ENCODE assay signal across 9 mouse cellular contexts in genomic region chr7:34226086-34226485, GRCm38 (mm10). TPM values are rescaled to one million over a fixed set of nuclear protein-coding genes. Genes with fewer than 3 reads are reported as not detected.
A peak's percentile ranks its signal among the peaks of the same experiment; 100 is the strongest.
DNase-seq lines count a peak whose midpoint lies in the region; ATAC-seq and TF ChIP-seq lines count a peak whose summit lies in the region.
"Had no signal": no experiment of that assay in that cellular context is flagged by ENCODE, and none has a peak within 500 bp of the region (broad histone marks: within the 10 kb centered on the region; RNA-seq: fewer than 3 reads in every experiment).

No protein-coding gene starts in this region.

- no peaks in the 10 kb centered on the region for H3K27me3 ChIP-seq in heart, embryonic 16.5 days (ENCODE audit: control insufficient read depth, insufficient read depth, low read length)
- no peaks in the 10 kb centered on the region for H3K27me3 ChIP-seq in ES-Bruce4 (ENCODE audit: control insufficient read depth, insufficient read depth, low read length, poor library complexity, severe bottlenecking)
- H3K27me3 ChIP-seq in forebrain, embryonic 12.5 days, result no peaks in the 10 kb centered on the region

- no peak for TF ChIP-seq CTCF in ES-Bruce4 (IDR thresholded peaks at IDR 0.05; ENCODE audit: low read depth, low read length)
- no peak for TF ChIP-seq CTCF in bone marrow, adult 2 months (IDR thresholded peaks at IDR 0.05; ENCODE audit: control insufficient read depth, insufficient read depth, low read length)

- peaks cover 66% of the 10 kb centered on the region for H3K36me3 ChIP-seq in heart, embryonic 16.5 days (ENCODE audit: control insufficient read depth, insufficient read depth)
- H3K36me3 ChIP-seq in ES-Bruce4 (ENCODE audit: control insufficient read depth, insufficient read depth, low read length, poor library complexity, severe bottlenecking), result peaks cover 49% of the 10 kb centered on the region
- peaks cover 68% of the 10 kb centered on the region for H3K36me3 ChIP-seq in forebrain, embryonic 12.5 days (replicated peaks)

- TF ChIP-seq POLR2A in ES-Bruce4 (IDR thresholded peaks at IDR 0.05; ENCODE audit: insufficient read depth, low read length), result no peak
- no peak for TF ChIP-seq POLR2A in bone marrow, adult 2 months (IDR thresholded peaks at IDR 0.05; ENCODE audit: borderline replicate concordance, control insufficient read depth, low read depth, low read length)

- peak overlapping the region; percentile 30 for H3K9ac ChIP-seq in heart, embryonic 16.5 days (ENCODE audit: low read length)
- no peak overlapping the region for H3K9ac ChIP-seq in ES-Bruce4 (ENCODE audit: low read depth, poor library complexity, severe bottlenecking)
- H3K9ac ChIP-seq in forebrain, embryonic 12.5 days, result no peak overlapping the region

- H3K27ac ChIP-seq in heart, embryonic 16.5 days (ENCODE audit: low read length), result peak overlapping the region; percentile 21; the same call in 1 of the 2 replicates
- H3K27ac ChIP-seq in ES-Bruce4 (ENCODE audit: insufficient read depth, low read length), result no peak overlapping the region
- H3K27ac ChIP-seq in bone marrow, adult 2 months (ENCODE audit: control insufficient read depth, insufficient read depth, low read depth, low read length, poor library complexity), result no peak overlapping the region
- H3K27ac ChIP-seq in forebrain, embryonic 12.5 days, result no peak overlapping the region

- peak overlapping the region; percentile 35 for H3K4me3 ChIP-seq in heart, embryonic 16.5 days (ENCODE audit: low read length)
- H3K4me3 ChIP-seq in ES-Bruce4 (ENCODE audit: low read depth, low read length), result peak overlapping the region; percentile 17; the same call in 1 of the 2 replicates
- peak overlapping the region; percentile 47 for H3K4me3 ChIP-seq in bone marrow, adult 2 months (replicated peaks; ENCODE audit: control insufficient read depth, low read depth, low read length)
- no peak overlapping the region for H3K4me3 ChIP-seq in forebrain, embryonic 12.5 days (replicated peaks)

- WGBS in heart, embryonic 16.5 days, result 36% methylated on average over 8 of the region's 8 CpGs
- 56% methylated on average over 8 of the region's 8 CpGs for WGBS in bone marrow, adult 2 months
- 92% methylated on average over 8 of the region's 8 CpGs for WGBS in forebrain, embryonic 12.5 days

- ATAC-seq in heart, embryonic 16.5 days (replicated peaks; ENCODE audit: extremely low read depth, insufficient read depth, low FRiP score), result no peak
- ATAC-seq in forebrain, embryonic 12.5 days (ENCODE audit: low FRiP score), result no peak

- no peak for TF ChIP-seq EP300 in ES-Bruce4 (IDR thresholded peaks at IDR 0.05; ENCODE audit: insufficient read depth, low read depth, low read length)

- peaks cover 43% of the 10 kb centered on the region for H3K4me1 ChIP-seq in heart, embryonic 16.5 days (ENCODE audit: control insufficient read depth, insufficient read depth, low read length)
- peaks cover 2% of the 10 kb centered on the region for H3K4me1 ChIP-seq in ES-Bruce4 (ENCODE audit: control insufficient read depth, insufficient read depth, low read length)
- H3K4me1 ChIP-seq in bone marrow, adult 2 months (ENCODE audit: control insufficient read depth, insufficient read depth, low read length), result peaks cover 3% of the 10 kb centered on the region; the same call in 1 of the 2 replicates
- peaks cover 20% of the 10 kb centered on the region for H3K4me1 ChIP-seq in forebrain, embryonic 12.5 days

- H3K4me2 ChIP-seq in heart, embryonic 16.5 days (ENCODE audit: low read depth, low read length), result peak overlapping the region; percentile 50
- H3K4me2 ChIP-seq in forebrain, embryonic 12.5 days, result no peak overlapping the region

- H3K9me3 ChIP-seq in heart, embryonic 16.5 days (replicated peaks; ENCODE audit: control insufficient read depth, low read length), result 0 out of 2 replicates have a peak, but pooled peaks cover 2% of the 10 kb centered on the region
- H3K9me3 ChIP-seq in ES-Bruce4 (replicated peaks; ENCODE audit: control insufficient read depth, insufficient read depth, low read length, poor library complexity, severe bottlenecking), result no peaks in the 10 kb centered on the region
- H3K9me3 ChIP-seq in forebrain, embryonic 12.5 days, result no peaks in the 10 kb centered on the region

- no peak for DNase-seq in heart, adult 11 months
- peak; percentile 32 for DNase-seq in liver
- DNase-seq in adrenal gland, postnatal 36 days, result no peak
- no peak for DNase-seq in adrenal gland, adult 8-10 months

RNA-seq across cellular contexts. Expression of gene Gpi1, which starts 4.0 kb away (rescaled TPM):
- polyA plus RNA-seq in heart, embryonic 16.5 days (2015; fragmentation: Nextera tagmentation; extraction: Ambion mirVana), result 694 and 810 TPM in 2 replicates
- polyA plus RNA-seq in ES-Bruce4 (2011; ENCODE audit: insufficient read depth, insufficient read length, low read depth, missing spikeins), result 655 and 670 TPM in 2 replicates
- polyA plus RNA-seq in bone marrow, adult 2 months (2011; ENCODE audit: insufficient read depth, insufficient read length, low replicate concordance, missing spikeins), result 155 and 306 TPM in 2 replicates
- 100 to 1,000 TPM; 373 to 429 TPM for total RNA-seq in adrenal gland, postnatal 36 days (2021)
- polyA plus RNA-seq in forebrain, embryonic 12.5 days (2016; fragmentation: Nextera tagmentation; extraction: Ambion mirVana), result 260 and 266 TPM in 2 replicates
- 100 to 1,000 TPM; 226 to 338 (median 277) TPM for total RNA-seq in adrenal gland, adult 8-10 months (2022)

RNA-seq across cellular contexts. Expression of gene Gm6096, which starts 24.8 kb away (rescaled TPM):
- 0.42 and 0.52 TPM in 2 replicates for polyA plus RNA-seq in heart, embryonic 16.5 days (2015; fragmentation: Nextera tagmentation; extraction: Ambion mirVana)
- polyA plus RNA-seq in ES-Bruce4 (2011; ENCODE audit: insufficient read depth, insufficient read length, low read depth, missing spikeins), result not detected in 2 replicates
- polyA plus RNA-seq in bone marrow, adult 2 months (2011; ENCODE audit: insufficient read depth, insufficient read length, low replicate concordance, missing spikeins), result not detected in 2 replicates
- total RNA-seq in adrenal gland, postnatal 36 days (2021), result not detected
- not detected in 2 replicates for polyA plus RNA-seq in forebrain, embryonic 12.5 days (2016; fragmentation: Nextera tagmentation; extraction: Ambion mirVana)
- not detected for total RNA-seq in adrenal gland, adult 8-10 months (2022)
- total RNA-seq: neutrophil, adult 5-6 weeks had no signal

RNA-seq across cellular contexts. Expression of gene Pdcd2l, which starts 29.6 kb away (rescaled TPM):
- 59.3 and 59.5 TPM in 2 replicates for polyA plus RNA-seq in heart, embryonic 16.5 days (2015; fragmentation: Nextera tagmentation; extraction: Ambion mirVana)
- 37.5 and 38.0 TPM in 2 replicates for polyA plus RNA-seq in ES-Bruce4 (2011; ENCODE audit: insufficient read depth, insufficient read length, low read depth, missing spikeins)
- 7.5 and 17.9 TPM in 2 replicates for polyA plus RNA-seq in bone marrow, adult 2 months (2011; ENCODE audit: insufficient read depth, insufficient read length, low replicate concordance, missing spikeins)
- total RNA-seq in adrenal gland, postnatal 36 days (2021), result 10 to 100 TPM; 21.8 to 23.9 TPM
- polyA plus RNA-seq in forebrain, embryonic 12.5 days (2016; fragmentation: Nextera tagmentation; extraction: Ambion mirVana), result 64.1 and 67.5 TPM in 2 replicates
- total RNA-seq in adrenal gland, adult 8-10 months (2022), result 10 to 100 TPM; 25.7 to 30.3 (median 27.0) TPM

RNA-seq across cellular contexts. Expression of gene Uba2, which starts 56.7 kb away (rescaled TPM):
- 103 and 115 TPM in 2 replicates for polyA plus RNA-seq in heart, embryonic 16.5 days (2015; fragmentation: Nextera tagmentation; extraction: Ambion mirVana)
- 220 and 223 TPM in 2 replicates for polyA plus RNA-seq in ES-Bruce4 (2011; ENCODE audit: insufficient read depth, insufficient read length, low read depth, missing spikeins)
- polyA plus RNA-seq in bone marrow, adult 2 months (2011; ENCODE audit: insufficient read depth, insufficient read length, low replicate concordance, missing spikeins), result 50.3 and 72.5 TPM in 2 replicates
- 10 to 100 TPM; 74.8 to 76.1 TPM for total RNA-seq in adrenal gland, postnatal 36 days (2021)
- polyA plus RNA-seq in forebrain, embryonic 12.5 days (2016; fragmentation: Nextera tagmentation; extraction: Ambion mirVana), result 251 and 253 TPM in 2 replicates
- total RNA-seq in adrenal gland, adult 8-10 months (2022), result 10 to 100 TPM; 64.3 to 77.2 (median 72.4) TPM
